9 mouse cellular contexts compared by ENCODE assay signal in the genomic region with DNA sequence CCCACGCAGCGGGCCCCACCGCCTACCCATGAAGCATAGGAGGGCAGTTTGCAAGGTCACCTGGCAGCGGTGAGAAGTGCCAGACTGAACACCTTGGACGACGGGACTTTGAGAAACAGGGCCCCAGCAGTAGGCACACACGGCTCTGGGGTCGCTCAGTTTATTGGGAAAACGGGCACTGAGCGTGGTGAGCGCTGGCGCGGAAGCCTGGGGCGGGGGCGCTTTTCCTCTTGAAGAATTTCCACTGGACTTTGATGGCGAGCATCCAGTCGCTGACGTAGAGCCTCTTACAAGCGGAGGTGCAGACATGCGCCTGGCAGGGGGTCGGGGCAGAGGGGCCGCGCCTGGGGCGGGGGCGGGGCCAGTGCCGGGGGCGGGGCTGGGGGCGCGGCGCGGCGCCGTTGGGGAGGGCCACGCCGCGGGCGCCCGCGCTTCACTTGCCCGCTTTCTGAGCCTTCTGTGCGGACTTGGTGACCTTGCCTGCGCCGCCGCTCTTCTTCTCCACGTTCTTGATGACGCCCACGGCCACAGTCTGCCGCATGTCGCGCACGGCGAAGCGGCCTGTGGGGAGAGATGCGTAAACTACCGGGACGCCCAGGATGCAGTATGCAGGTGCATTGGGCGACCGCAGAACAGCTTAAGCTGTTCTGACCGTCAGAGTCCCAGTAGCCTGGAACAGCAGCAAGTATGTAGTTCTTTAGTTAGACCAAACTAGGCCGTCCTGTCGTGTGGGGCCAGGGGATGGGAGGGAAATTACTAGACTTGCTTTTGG. TPM values are rescaled to one million over a fixed set of nuclear protein-coding genes. Genes with fewer than 3 reads are reported as not detected.
DNase-seq lines count a peak whose midpoint lies in the region; ATAC-seq and TF ChIP-seq lines count a peak whose summit lies in the region.
"Had no signal": no experiment of that assay in that cellular context is flagged by ENCODE, and none has a peak within 500 bp of the region (broad histone marks: within the 10 kb centered on the region; RNA-seq: fewer than 3 reads in every experiment).

No protein-coding gene starts in this region.

- H3K4me3 ChIP-seq in layer of hippocampus, adult 2 months = peak overlapping the region; percentile 45
- H3K4me3 ChIP-seq in embryonic facial prominence, embryonic 11.5 days (ENCODE audit: low read depth, low read length) = peak overlapping the region; percentile 32
- peak overlapping the region; percentile 60 for H3K4me3 ChIP-seq in hindbrain, embryonic 10.5 days
- H3K4me3 ChIP-seq in limb, embryonic 13.5 days = peak overlapping the region; percentile 51
- H3K4me3 ChIP-seq in midbrain, embryonic 16.5 days (ENCODE audit: low read depth, low read length) = peak overlapping the region; percentile 30

- under 1% methylated on average over 56 of the region's 61 CpGs for WGBS in embryonic facial prominence, embryonic 11.5 days
- WGBS in hindbrain, embryonic 10.5 days = under 1% methylated on average over 61 of the region's 61 CpGs
- WGBS in limb, embryonic 13.5 days = under 1% methylated on average over 47 of the region's 61 CpGs
- WGBS in midbrain, embryonic 16.5 days = 2% methylated on average over 43 of the region's 61 CpGs

- no peak for TF ChIP-seq CTCF in layer of hippocampus, adult 2 months (conservative IDR thresholded peaks at IDR 0.05)

- 0 out of 2 replicates have a peak, but pooled peaks have one; percentile 10 for ATAC-seq in embryonic facial prominence, embryonic 11.5 days (replicated peaks; ENCODE audit: insufficient number of reproducible peaks, low FRiP score, low TSS enrichment, low read depth)
- ATAC-seq in limb, embryonic 13.5 days (ENCODE audit: low FRiP score, low read depth) = peak; percentile 41; the same call in 1 of the 2 replicates
- ATAC-seq in midbrain, embryonic 16.5 days = no peak

- peak overlapping the region; percentile 72 for H3K4me2 ChIP-seq in embryonic facial prominence, embryonic 11.5 days (ENCODE audit: low read depth, low read length)
- H3K4me2 ChIP-seq in limb, embryonic 13.5 days (replicated peaks) = peak overlapping the region; percentile 91
- H3K4me2 ChIP-seq in midbrain, embryonic 16.5 days (ENCODE audit: low read length) = peak overlapping the region; percentile 61

- H3K27ac ChIP-seq in layer of hippocampus, adult 2 months = peak overlapping the region; percentile 64; the same call in 1 of the 2 replicates
- H3K27ac ChIP-seq in embryonic facial prominence, embryonic 11.5 days (replicated peaks; ENCODE audit: low read depth, low read length) = no peak overlapping the region
- H3K27ac ChIP-seq in hindbrain, embryonic 10.5 days = peak overlapping the region; percentile 59; the same call in 1 of the 2 replicates
- no peak overlapping the region for H3K27ac ChIP-seq in limb, embryonic 13.5 days
- H3K27ac ChIP-seq in midbrain, embryonic 16.5 days (ENCODE audit: low read length) = no peak overlapping the region

- H3K9me3 ChIP-seq in embryonic facial prominence, embryonic 11.5 days (replicated peaks; ENCODE audit: control insufficient read depth, low read length) = no peaks in the 10 kb centered on the region
- H3K9me3 ChIP-seq in hindbrain, embryonic 10.5 days = no peaks in the 10 kb centered on the region
- H3K9me3 ChIP-seq in limb, embryonic 13.5 days = no peaks in the 10 kb centered on the region
- no peaks in the 10 kb centered on the region for H3K9me3 ChIP-seq in midbrain, embryonic 16.5 days (replicated peaks; ENCODE audit: control insufficient read depth, low read length, poor library complexity, severe bottlenecking)

- intact Hi-C loops in gastrocnemius, postnatal 36 days (cut with DNase I) = no loop called here

- H3K9ac ChIP-seq in embryonic facial prominence, embryonic 11.5 days (replicated peaks; ENCODE audit: low read length) = peak overlapping the region; percentile 26
- H3K9ac ChIP-seq in limb, embryonic 13.5 days = peak overlapping the region; percentile 55; the same call in 1 of the 2 replicates
- no peak overlapping the region; the same call in 1 of the 2 replicates for H3K9ac ChIP-seq in midbrain, embryonic 16.5 days (ENCODE audit: low read depth, low read length)

- peak in 1 of 2 experiments; percentile 11 for DNase-seq in layer of hippocampus, adult 2 months (ENCODE audit: low spot score in 2 of 2)
- DNase-seq in layer of hippocampus, adult 9-11 months = no peak
- DNase-seq in embryonic facial prominence, embryonic 11.5 days (ENCODE audit: low spot score) = peak; percentile 55
- peak; percentile 46 for DNase-seq in hindbrain, embryonic 10.5 days (ENCODE audit: low spot score)
- peak; percentile 38 for DNase-seq in yolk sac, embryonic 10.5 days (ENCODE audit: low spot score)
- no peak for DNase-seq in gastrocnemius, postnatal 36 days

- H3K27me3 ChIP-seq in embryonic facial prominence, embryonic 11.5 days (ENCODE audit: control insufficient read depth, insufficient read depth, low read length) = peaks cover 13% of the 10 kb centered on the region
- peaks cover 88% of the 10 kb centered on the region for H3K27me3 ChIP-seq in hindbrain, embryonic 10.5 days (ENCODE audit: insufficient read depth, poor library complexity, severe bottlenecking)
- H3K27me3 ChIP-seq in limb, embryonic 13.5 days = peaks cover 85% of the 10 kb centered on the region
- peaks cover 5% of the 10 kb centered on the region for H3K27me3 ChIP-seq in midbrain, embryonic 16.5 days (ENCODE audit: control insufficient read depth, insufficient read depth, low read depth, low read length)

- H3K4me1 ChIP-seq in embryonic facial prominence, embryonic 11.5 days (ENCODE audit: control insufficient read depth, insufficient read depth, low read length) = no peaks in the 10 kb centered on the region; the same call in 1 of the 2 replicates
- H3K4me1 ChIP-seq in hindbrain, embryonic 10.5 days (replicated peaks) = peaks cover 15% of the 10 kb centered on the region
- peaks cover 16% of the 10 kb centered on the region for H3K4me1 ChIP-seq in limb, embryonic 13.5 days
- peaks cover 10% of the 10 kb centered on the region for H3K4me1 ChIP-seq in midbrain, embryonic 16.5 days (ENCODE audit: control insufficient read depth, insufficient read depth, low read length)

- H3K36me3 ChIP-seq in embryonic facial prominence, embryonic 11.5 days (replicated peaks; ENCODE audit: control insufficient read depth, insufficient read depth, low read depth, low read length) = no peaks in the 10 kb centered on the region
- no peaks in the 10 kb centered on the region for H3K36me3 ChIP-seq in hindbrain, embryonic 10.5 days
- H3K36me3 ChIP-seq in limb, embryonic 13.5 days = no peaks in the 10 kb centered on the region
- H3K36me3 ChIP-seq in midbrain, embryonic 16.5 days (ENCODE audit: control insufficient read depth, insufficient read depth, low read length) = peaks cover 13% of the 10 kb centered on the region

RNA-seq across cellular contexts. Expression of gene Eef1a2, which starts 9.1 kb away (rescaled TPM):
- total RNA-seq in layer of hippocampus, adult 2 months (2021) = 1,000 to 10,000 TPM; 1,145 to 1,175 TPM
- 0.25 and 0.42 TPM in 2 replicates for polyA plus RNA-seq in embryonic facial prominence, embryonic 11.5 days (2014; fragmentation: Nextera tagmentation; extraction: Ambion mirVana)
- 0.47 TPM in 1 of 2 replicates, not detected in the other for polyA plus RNA-seq in hindbrain, embryonic 10.5 days (2016; fragmentation: Nextera tagmentation; extraction: Ambion mirVana)
- polyA plus RNA-seq in limb, embryonic 13.5 days (2015; fragmentation: Nextera tagmentation; extraction: Ambion mirVana) = not detected in 2 replicates
- 10.0 and 11.0 TPM in 2 replicates for polyA plus RNA-seq in midbrain, embryonic 16.5 days (2015; fragmentation: Nextera tagmentation; extraction: Ambion mirVana)
- 1,000 to 10,000 TPM; 2,073 to 2,141 TPM for total RNA-seq in gastrocnemius, postnatal 36 days (2021)

RNA-seq across cellular contexts. Expression of gene Kcnq2, which starts 12.6 kb away (rescaled TPM):
- total RNA-seq in layer of hippocampus, adult 2 months (2021) = 100 to 1,000 TPM; 327 to 335 TPM
- polyA plus RNA-seq in embryonic facial prominence, embryonic 11.5 days (2014; fragmentation: Nextera tagmentation; extraction: Ambion mirVana) = 1.5 and 2.0 TPM in 2 replicates
- 5.4 and 15.5 TPM in 2 replicates for polyA plus RNA-seq in hindbrain, embryonic 10.5 days (2016; fragmentation: Nextera tagmentation; extraction: Ambion mirVana)
- polyA plus RNA-seq in limb, embryonic 13.5 days (2015; fragmentation: Nextera tagmentation; extraction: Ambion mirVana) = 0.29 and 0.34 TPM in 2 replicates
- 50.2 and 50.8 TPM in 2 replicates for polyA plus RNA-seq in midbrain, embryonic 16.5 days (2015; fragmentation: Nextera tagmentation; extraction: Ambion mirVana)
- total RNA-seq in gastrocnemius, postnatal 36 days (2021) = not detected

RNA-seq across cellular contexts. Expression of gene Ppdpf, which starts 39.3 kb away (rescaled TPM):
- total RNA-seq in layer of hippocampus, adult 2 months (2021) = 10 to 100 TPM; 85.4 to 90.2 TPM
- 443 and 483 TPM in 2 replicates for polyA plus RNA-seq in embryonic facial prominence, embryonic 11.5 days (2014; fragmentation: Nextera tagmentation; extraction: Ambion mirVana)
- 324 and 415 TPM in 2 replicates for polyA plus RNA-seq in hindbrain, embryonic 10.5 days (2016; fragmentation: Nextera tagmentation; extraction: Ambion mirVana)
- polyA plus RNA-seq in limb, embryonic 13.5 days (2015; fragmentation: Nextera tagmentation; extraction: Ambion mirVana) = 352 and 375 TPM in 2 replicates
- polyA plus RNA-seq in midbrain, embryonic 16.5 days (2015; fragmentation: Nextera tagmentation; extraction: Ambion mirVana) = 407 and 408 TPM in 2 replicates
- total RNA-seq in gastrocnemius, postnatal 36 days (2021) = 10 to 100 TPM; 40.4 to 45.1 TPM

RNA-seq across cellular contexts. Expression of gene Ptk6, which starts 54.9 kb away (rescaled TPM):
- under 1 TPM in 1 of 2 experiments, not detected in 1; 0.10 TPM for total RNA-seq in layer of hippocampus, adult 2 months (2021)
- not detected in 2 replicates for polyA plus RNA-seq in embryonic facial prominence, embryonic 11.5 days (2014; fragmentation: Nextera tagmentation; extraction: Ambion mirVana)
- not detected in 2 replicates for polyA plus RNA-seq in hindbrain, embryonic 10.5 days (2016; fragmentation: Nextera tagmentation; extraction: Ambion mirVana)
- polyA plus RNA-seq in limb, embryonic 13.5 days (2015; fragmentation: Nextera tagmentation; extraction: Ambion mirVana) = not detected in 2 replicates
- polyA plus RNA-seq in midbrain, embryonic 16.5 days (2015; fragmentation: Nextera tagmentation; extraction: Ambion mirVana) = not detected in 2 replicates
- not detected for total RNA-seq in gastrocnemius, postnatal 36 days (2021)
- total RNA-seq: layer of hippocampus, postnatal 25 days had no signal

Comparison
In these comparisons a context has a peak if more than half of its experiments do, and no peak if none do; other contexts are left out.
1. DNase-seq: peak in embryonic facial prominence, embryonic 11.5 days (single experiment), hindbrain, embryonic 10.5 days (single experiment) and yolk sac, embryonic 10.5 days (single experiment); none in layer of hippocampus, adult 9-11 months (single experiment) and gastrocnemius, postnatal 36 days (0 of 2).
2. H3K27ac ChIP-seq: peak in layer of hippocampus, adult 2 months (single experiment) and hindbrain, embryonic 10.5 days (single experiment); none in embryonic facial prominence, embryonic 11.5 days (single experiment), limb, embryonic 13.5 days (single experiment) and midbrain, embryonic 16.5 days (single experiment).
3. Peak in every context shown above with its lines, with median percentiles within 50 percentile points of each other: H3K4me3 ChIP-seq and H3K4me2 ChIP-seq.